Mouse (Mus musculus) cerebellum, adult 2 months (tissue): ENCODE data around the gene Gm21969. TPM values are rescaled to one million over a fixed set of nuclear protein-coding genes. Genes with fewer than 3 reads are reported as not detected.
A peak's percentile ranks its signal among the peaks of the same experiment; 100 is the strongest.

ENCODE experiments used
- DNase-seq, 2 experiments: peaks; one replicate each; pipeline ENCODE4 v3.0.0; 2021
- H3K27ac ChIP-seq: fragments of 200-500 bp; 2 replicates; pipeline ENCODE4 v1.5.1; 2012; ENCODE audit warnings: low read length, control low read depth, inconsistent platforms; ENCODE audit not compliant: insufficient read depth
- H3K27me3 ChIP-seq: fragments of 200-500 bp; 2 replicates; pipeline ENCODE4 v1.6.1; 2012; ENCODE audit warnings: inconsistent platforms, mild to moderate bottlenecking, low read length, moderate library complexity; ENCODE audit not compliant: control insufficient read depth, insufficient read depth
- H3K4me1 ChIP-seq: fragments of 200-500 bp; 2 replicates; pipeline ENCODE4 v1.6.1; 2011; ENCODE audit warnings: low read length; ENCODE audit not compliant: control insufficient read depth, insufficient read depth
- H3K4me3 ChIP-seq: fragments of 200-500 bp; replicated peaks from 2 replicates; pipeline ENCODE3; 2011; ENCODE audit warnings: mild to moderate bottlenecking, low read depth, low read length, control low read depth; ENCODE audit not compliant: insufficient read depth
- CTCF ChIP-seq: fragments of 200-500 bp; IDR thresholded peaks from 2 replicates; pipeline ENCODE4 v1.5.1; 2011; ENCODE audit warnings: low read depth, mild to moderate bottlenecking, control low read depth, low read length, moderate library complexity, borderline replicate concordance; ENCODE audit not compliant: insufficient read depth
- POLR2A ChIP-seq: fragments of 200-500 bp; IDR thresholded peaks from 2 replicates; pipeline ENCODE4 v1.6.1; 2011; ENCODE audit warnings: low read length, control low read depth, borderline replicate concordance; ENCODE audit not compliant: insufficient read depth
- WGBS: fragments of 180-500 bp; shearing (Covaris S2); methylation state at CpG from one replicate; pipeline ENCODE4 v1.1.7; 2018; 5-methylcytosine and 5-hydroxymethylcytosine counted together
- polyA plus RNA-seq: library from polyadenylated mRNA; depleted of rRNA; stranded (reverse); fragments of >200 nt; gene quantifications from 2 replicates; pipeline ENCODE4 v1.2.3, GENCODE M21; 2012

The Gm21969 gene
- polyA plus RNA-seq, 1 experiment, result 0.05 TPM

- Histone ChIP-seq H3K4me3 (no peak overlapping the region), H3K27ac (no peak overlapping the region), H3K4me1 (peaks cover 8% of the 10 kb centered on the region), H3K27me3 (no peaks in the 10 kb centered on the region)
- no peak for TF ChIP-seq CTCF
- TF ChIP-seq POLR2A, result no peak
- DNase-seq, result no peak
- WGBS, result 78% methylated on average over 15 of the region's 15 CpGs
These were observed 47.2 kb downstream of the Gm21969 start for GRCm38 (mm10) chr4:139650086-139650743.

- Histone ChIP-seq H3K27me3 (no peaks in the 10 kb centered on the region), H3K4me1 (peaks cover 8% of the 10 kb centered on the region), H3K27ac (no peak overlapping the region; the same call in 1 of the 2 replicates), H3K4me3 (no peak overlapping the region)
- peak in 1 of 2 experiments; percentile 38 for DNase-seq
- 10% methylated on average over 11 of the region's 11 CpGs for WGBS
- no peak for TF ChIP-seq POLR2A
- no peak for TF ChIP-seq CTCF
These were observed 47.9 kb downstream of the Gm21969 start for GRCm38 (mm10) chr4:139650907-139651306.

- H3K4me3 ChIP-seq, result no peak within 1 kb of the TSS
- H3K27me3 ChIP-seq, result no peaks in the 10 kb centered on the region
- H3K4me1 ChIP-seq, result peaks cover 8% of the 10 kb centered on the region
- 70% methylated on average over 8 of the region's 8 CpGs for WGBS
- no peak for DNase-seq
- TF ChIP-seq POLR2A (no peak), CTCF (no peak)
- no peak within 1 kb of the TSS for H3K27ac ChIP-seq
These were observed 50.3 kb downstream of the Gm21969 start, which contains the start of gene Tas1r2 for GRCm38 (mm10) chr4:139653238-139653637. Gene Tas1r2, plus strand, starts transcription at chr4:139653538.

- no peak for TF ChIP-seq POLR2A
- no peak for TF ChIP-seq CTCF
- 11% methylated on average over 14 of the region's 14 CpGs for WGBS
- H3K27me3 ChIP-seq, result no peaks in the 10 kb centered on the region
- peak in 1 of 2 experiments; percentile 35 for DNase-seq
- no peak overlapping the region for H3K27ac ChIP-seq
- H3K4me1 ChIP-seq, result peaks cover 8% of the 10 kb centered on the region
- no peak overlapping the region for H3K4me3 ChIP-seq
These were observed 58.9 kb downstream of the Gm21969 start for GRCm38 (mm10) chr4:139661897-139662296.

GRCm38 (mm10) chr4:139667632-139668031 lies 64.6 kb downstream of the Gm21969 start:
- no peak for DNase-seq
- Histone ChIP-seq H3K27ac (no peak overlapping the region), H3K27me3 (no peaks in the 10 kb centered on the region), H3K4me3 (no peak overlapping the region), H3K4me1 (no peaks in the 10 kb centered on the region)
- TF ChIP-seq CTCF (no peak), POLR2A (no peak)
- 74% methylated on average over 6 of the region's 6 CpGs for WGBS

GRCm38 (mm10) chr4:139669847-139670246 lies 66.9 kb downstream of the Gm21969 start:
- no peak overlapping the region for H3K27ac ChIP-seq
- TF ChIP-seq POLR2A (no peak), CTCF (peak; percentile 99)
- H3K4me3 ChIP-seq, result no peak overlapping the region
- DNase-seq, result peak; percentile 46 to 66
- no peaks in the 10 kb centered on the region for H3K27me3 ChIP-seq
- 11% methylated on average over 6 of the region's 6 CpGs for WGBS
- H3K4me1 ChIP-seq, result no peaks in the 10 kb centered on the region

- H3K27ac ChIP-seq, result no peak overlapping the region
- no peaks in the 10 kb centered on the region for H3K4me1 ChIP-seq
- DNase-seq, result no peak
- TF ChIP-seq CTCF (no peak), POLR2A (no peak)
- no peaks in the 10 kb centered on the region for H3K27me3 ChIP-seq
- H3K4me3 ChIP-seq, result no peak overlapping the region
- WGBS, result 18% methylated on average over 9 of the region's 9 CpGs
These were observed 72.7 kb downstream of the Gm21969 start for GRCm38 (mm10) chr4:139675696-139676095.

- Histone ChIP-seq H3K4me3 (no peak overlapping the region), H3K27ac (no peak overlapping the region), H3K4me1 (no peaks in the 10 kb centered on the region), H3K27me3 (no peaks in the 10 kb centered on the region)
- WGBS, result 76% methylated on average over 22 of the region's 22 CpGs
- TF ChIP-seq POLR2A (no peak), CTCF (no peak)
- DNase-seq, result no peak
These were observed 81.0 kb downstream of the Gm21969 start for GRCm38 (mm10) chr4:139683728-139684638.
